Mouse (Mus musculus) brain, embryonic 14.5 days (tissue): Measurements from ENCODE around the gene Nlrc3. TPM values are rescaled to one million over a fixed set of nuclear protein-coding genes. Genes with fewer than 3 reads are reported as not detected.
A peak's percentile ranks its signal among the peaks of the same experiment; 100 is the strongest.

Source experiments
- DNase-seq: peaks from one replicate; pipeline ENCODE4 v3.0.0-alpha.2; 2011; ENCODE audit warnings: low read depth
- CTCF ChIP-seq: fragments of 200-500 bp; IDR thresholded peaks from 2 replicates; pipeline ENCODE4 v1.5.1; 2012; ENCODE audit warnings: inconsistent platforms, mild to moderate bottlenecking, moderate library complexity, borderline replicate concordance; ENCODE audit not compliant: insufficient read depth, insufficient read length; ENCODE audit errors: extremely low read depth
- POLR2A ChIP-seq: fragments of 200-500 bp; IDR thresholded peaks from 2 replicates; pipeline ENCODE4 v1.6.1; 2012; ENCODE audit warnings: mild to moderate bottlenecking, inconsistent platforms, borderline replicate concordance; ENCODE audit not compliant: poor library complexity, insufficient read depth, insufficient read length, severe bottlenecking; ENCODE audit errors: extremely low read depth
- polyA plus RNA-seq: library from polyadenylated mRNA; depleted of rRNA; stranded (reverse); fragments of >200 nt; gene quantifications from 2 replicates; pipeline ENCODE4 v1.2.3, GENCODE M21; 2012; rRNA removed

The Nlrc3 gene
- polyA plus RNA-seq, 1 experiment = 2.5 TPM

- TF ChIP-seq POLR2A (no peak), CTCF (no peak)
Observed at GRCm38 (mm10) chr16:3923515-3923914, 52.9 kb downstream of the Nlrc3 start.

DNA sequence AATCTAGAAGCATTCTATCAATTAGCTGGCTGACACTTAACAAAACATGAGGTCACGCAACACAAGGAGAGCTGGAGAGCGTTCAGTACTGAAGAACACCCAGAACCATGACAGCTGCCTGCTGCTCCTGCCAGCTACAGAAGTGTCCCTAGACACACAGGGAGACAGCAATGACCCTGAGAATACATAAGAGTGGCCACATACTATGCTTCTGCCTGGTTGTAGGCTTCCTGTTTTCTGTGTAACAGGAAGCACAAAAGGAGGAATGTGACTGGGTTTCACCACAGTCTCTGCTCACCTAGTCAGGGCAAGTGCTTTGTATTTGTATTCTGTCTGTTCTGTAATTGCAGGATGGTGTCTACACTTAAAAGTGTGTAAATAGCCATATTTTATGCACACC lies 55.7 kb downstream of the Nlrc3 start:
- DNase-seq = no peak
- TF ChIP-seq CTCF = no peak
- TF ChIP-seq POLR2A = no peak

More at GRCm38 (mm10) chr16:3923515-3923914, 52.9 kb downstream of the Nlrc3 start:
- DNase-seq = no peak

DNA sequence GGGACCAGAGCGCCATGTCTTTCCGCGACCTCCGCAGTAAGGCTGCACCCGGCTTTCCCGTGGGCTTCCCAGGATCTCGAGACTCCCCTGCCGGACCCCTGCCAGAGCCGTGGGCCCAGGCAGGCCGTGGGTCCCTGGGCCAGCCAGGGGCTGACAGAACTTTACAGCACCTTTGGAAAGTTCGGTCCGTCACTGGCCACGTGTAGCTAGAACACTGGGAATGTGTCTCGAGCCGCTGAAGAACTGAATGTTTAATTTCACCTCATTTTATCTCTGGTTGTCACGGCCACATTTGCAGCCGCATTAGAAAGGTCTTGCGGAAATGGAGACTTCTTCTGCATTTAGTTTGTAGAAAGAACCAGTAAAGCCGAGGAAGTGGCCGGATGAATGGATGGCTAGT lies 67.3 kb downstream of the Nlrc3 start:
- no peak for DNase-seq
- 0 out of 2 replicates have a peak, but pooled peaks have one; percentile 5 for TF ChIP-seq POLR2A
- TF ChIP-seq CTCF = no peak

DNA sequence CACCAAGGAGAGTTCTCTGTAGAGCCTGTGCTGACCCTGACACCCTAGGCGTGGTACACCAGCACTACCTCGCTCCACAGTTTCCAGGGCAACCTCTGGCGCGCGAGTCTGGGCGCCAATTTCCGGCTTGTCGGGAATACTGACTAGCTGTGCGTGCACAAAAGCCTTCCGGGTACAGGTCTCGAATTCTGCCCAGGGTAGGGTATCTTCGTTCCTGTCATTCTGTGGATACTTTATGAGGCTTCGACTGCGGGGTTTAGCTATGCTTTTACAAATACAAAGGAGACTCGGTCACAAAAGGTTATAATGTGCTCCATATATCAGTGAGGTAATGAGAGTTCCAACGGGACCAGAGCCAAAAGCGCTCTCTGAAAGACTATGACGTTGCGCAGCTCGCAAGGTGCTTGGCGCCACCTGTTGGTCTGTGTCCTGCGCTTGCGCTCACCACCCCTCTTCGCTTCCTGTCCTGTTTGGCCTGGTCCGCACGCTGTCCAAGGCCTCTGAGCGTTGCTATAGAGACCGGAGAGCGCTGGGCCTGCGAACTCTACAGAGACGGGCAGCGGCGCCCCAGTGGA lies 67.8 kb downstream of the Nlrc3 start, which contains the start of the genes 1700037C18Rik and Cluap1:
TSS of gene 1700037C18Rik (minus strand) at position 153 of the 575 bp plus-strand sequence.
TSS of gene Cluap1 (plus strand) at position 265 of the 575 bp plus-strand sequence.
- peak; percentile 58 for TF ChIP-seq CTCF
- peak; percentile 43; the same call in 1 of the 2 replicates for TF ChIP-seq POLR2A
- DNase-seq = peak; percentile 97

DNA sequence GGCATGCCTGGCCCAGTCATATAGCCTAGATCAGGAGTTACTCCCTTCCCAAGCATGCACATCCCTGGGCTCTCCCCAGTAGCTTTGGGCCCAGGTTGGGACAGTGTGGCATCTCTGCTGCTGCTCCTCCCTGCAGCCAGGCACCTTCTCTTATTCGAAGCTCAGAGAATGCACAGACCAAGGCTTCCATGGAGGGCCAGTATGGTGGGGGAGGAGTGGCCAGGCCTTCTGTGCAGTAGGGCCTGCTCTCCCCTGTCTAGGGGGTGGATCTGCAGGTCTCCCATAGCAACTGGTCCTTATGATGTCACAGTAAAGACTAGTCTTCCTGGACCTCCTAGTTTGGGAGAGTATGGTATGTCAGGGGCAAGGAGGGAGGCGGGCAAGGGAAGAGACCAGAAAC lies 69.0 kb downstream of the Nlrc3 start:
- DNase-seq = no peak
- TF ChIP-seq CTCF (no peak), POLR2A (no peak)

GRCm38 (mm10) chr16:3896553-3896952 lies 79.9 kb downstream of the Nlrc3 start:
- no peak for DNase-seq
- no peak for TF ChIP-seq POLR2A

GRCm38 (mm10) chr16:3896046-3896445 lies 80.4 kb downstream of the Nlrc3 start:
- no peak for DNase-seq
- TF ChIP-seq POLR2A (no peak), CTCF (no peak)

- TF ChIP-seq CTCF = no peak
- TF ChIP-seq POLR2A = no peak
- no peak for DNase-seq
Observed at GRCm38 (mm10) chr16:3895173-3895792, 81.1 kb downstream of the Nlrc3 start.

Other genes with a start within 250 kb of the Nlrc3 start
- 18.3 and 22.5 TPM in 2 replicates for gene Zfp263, start 232.5 kb downstream of the Nlrc3 start, polyA plus RNA-seq
- gene Olfr15, start 145.8 kb downstream of the Nlrc3 start, polyA plus RNA-seq = not detected in 2 replicates
- 3.6 and 3.8 TPM in 2 replicates for gene Zfp174, start 129.4 kb downstream of the Nlrc3 start, polyA plus RNA-seq
- gene Naa60, start 104.3 kb downstream of the Nlrc3 start, polyA plus RNA-seq = 72.8 and 84.8 TPM in 2 replicates
- 12.3 and 17.8 TPM in 2 replicates for gene Zfp597, start 92.1 kb downstream of the Nlrc3 start, polyA plus RNA-seq
- gene Gm20695, start 92.0 kb downstream of the Nlrc3 start, polyA plus RNA-seq = 0.27 and 0.73 TPM in 2 replicates
- gene 1700037C18Rik, start 67.9 kb downstream of the Nlrc3 start, polyA plus RNA-seq = 6.8 and 7.8 TPM in 2 replicates
- gene Cluap1, start 67.8 kb downstream of the Nlrc3 start, polyA plus RNA-seq = 22.5 and 26.0 TPM in 2 replicates
- gene Slx4, start 27.1 kb upstream of the Nlrc3 start, polyA plus RNA-seq = 56.4 and 61.7 TPM in 2 replicates
- gene Dnase1, start 60.3 kb upstream of the Nlrc3 start, polyA plus RNA-seq = 0.03 and 0.07 TPM in 2 replicates
- gene Trap1, start 101.2 kb upstream of the Nlrc3 start, polyA plus RNA-seq = 55.1 and 65.9 TPM in 2 replicates
- 14.0 and 42.0 TPM in 2 replicates for gene Crebbp, start 237.4 kb upstream of the Nlrc3 start, polyA plus RNA-seq